ENCODE assay signal across 9 mouse cellular contexts in the genomic region with DNA sequence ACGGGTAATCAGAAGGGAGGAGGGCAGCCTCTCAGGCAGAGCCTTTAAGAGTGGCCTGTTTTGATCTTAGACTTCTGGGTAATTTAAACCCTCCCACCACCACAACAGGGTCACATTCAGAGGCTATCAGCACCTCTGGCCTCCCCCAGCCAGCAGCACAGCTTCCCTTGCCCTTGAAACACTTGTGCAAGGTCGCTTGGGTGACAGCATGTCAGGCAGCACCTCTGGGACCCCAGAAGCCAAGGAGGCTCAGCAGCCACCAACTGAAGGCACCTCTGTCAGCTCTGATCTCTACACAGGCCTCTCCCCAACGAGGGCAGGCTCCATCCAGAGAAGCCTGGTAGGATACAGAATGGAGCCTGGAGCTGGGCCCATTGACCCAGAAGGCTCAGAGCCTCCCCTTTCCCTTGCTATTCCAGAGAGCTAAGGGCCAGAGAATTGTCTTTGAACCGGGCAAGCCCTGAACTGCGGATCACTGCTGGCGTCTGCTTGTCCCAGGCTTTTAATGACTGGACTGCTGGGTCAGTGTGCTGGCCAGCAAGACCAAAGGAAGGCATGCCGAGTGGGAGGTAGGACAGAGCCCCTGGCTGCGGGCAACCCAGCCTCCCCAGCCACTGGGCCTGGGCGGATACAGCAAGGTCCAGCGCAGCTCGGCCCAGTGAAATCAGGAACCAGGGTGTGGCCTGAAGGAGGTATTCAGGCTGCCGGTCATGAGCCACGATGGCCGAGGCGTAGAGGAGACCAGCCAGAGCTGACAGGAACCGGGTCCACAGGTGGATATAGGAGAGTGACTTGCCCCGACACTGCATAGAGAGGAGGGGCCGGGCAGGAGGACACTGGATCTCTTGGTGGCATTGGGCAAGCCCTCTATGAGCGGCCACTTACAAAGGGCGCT. TPM values are rescaled to one million over a fixed set of nuclear protein-coding genes. Genes with fewer than 3 reads are reported as not detected.
DNase-seq lines count a peak whose midpoint lies in the region; ATAC-seq and TF ChIP-seq lines count a peak whose summit lies in the region.
"Had no signal": no experiment of that assay in that cellular context is flagged by ENCODE, and none has a peak within 500 bp of the region (broad histone marks: within the 10 kb centered on the region; RNA-seq: fewer than 3 reads in every experiment).

No protein-coding gene starts in this region.

- ATAC-seq in hindbrain, embryonic 15.5 days (ENCODE audit: low FRiP score, low read depth) = peak; percentile 17; the same call in 1 of the 2 replicates
- no peak for ATAC-seq in hindbrain, embryonic 12.5 days (ENCODE audit: low FRiP score)
- no peak for ATAC-seq in CD4-positive, CD25-positive, alpha-beta regulatory T cell, adult 4 months

- no peak for DNase-seq in testis, postnatal 14 days (ENCODE audit: low spot score)
- no peak for DNase-seq in limb, embryonic 10.5 days (ENCODE audit: low spot score)
- no peak for DNase-seq in urinary bladder, adult 18-20 months (ENCODE audit: low spot score in 2 of 2)

- H3K9me3 ChIP-seq in hindbrain, embryonic 15.5 days = no peaks in the 10 kb centered on the region
- H3K9me3 ChIP-seq in hindbrain, embryonic 12.5 days (replicated peaks) = no peaks in the 10 kb centered on the region
- no peaks in the 10 kb centered on the region for H3K9me3 ChIP-seq in limb, embryonic 10.5 days (replicated peaks)
- H3K9me3 ChIP-seq: liver, embryonic 15.5 days; neural tube, embryonic 12.5 days had no signal

- peak overlapping the region; percentile 14 for H3K4me2 ChIP-seq in hindbrain, embryonic 15.5 days
- no peak overlapping the region for H3K4me2 ChIP-seq in hindbrain, embryonic 12.5 days (replicated peaks)
- H3K4me2 ChIP-seq: liver, embryonic 15.5 days; neural tube, embryonic 12.5 days had no signal

- no peaks in the 10 kb centered on the region for H3K27me3 ChIP-seq in hindbrain, embryonic 15.5 days
- no peaks in the 10 kb centered on the region for H3K27me3 ChIP-seq in hindbrain, embryonic 12.5 days
- H3K27me3 ChIP-seq in testis, adult 2 months (ENCODE audit: control insufficient read depth, insufficient read depth, low read length) = no peaks in the 10 kb centered on the region
- H3K27me3 ChIP-seq in limb, embryonic 10.5 days (ENCODE audit: low read depth, poor library complexity, severe bottlenecking) = no peaks in the 10 kb centered on the region
- H3K27me3 ChIP-seq: neural tube, embryonic 12.5 days had no signal

- H3K27ac ChIP-seq in hindbrain, embryonic 15.5 days (replicated peaks) = no peak overlapping the region
- no peak overlapping the region for H3K27ac ChIP-seq in hindbrain, embryonic 12.5 days
- no peak overlapping the region for H3K27ac ChIP-seq in testis, adult 2 months (ENCODE audit: control insufficient read depth, insufficient read depth, low read depth, low read length)
- H3K27ac ChIP-seq in limb, embryonic 10.5 days = peak overlapping the region; percentile 66
- H3K27ac ChIP-seq: liver, embryonic 15.5 days; neural tube, embryonic 12.5 days had no signal

- H3K4me1 ChIP-seq in hindbrain, embryonic 15.5 days (replicated peaks) = no peaks in the 10 kb centered on the region
- no peaks in the 10 kb centered on the region for H3K4me1 ChIP-seq in hindbrain, embryonic 12.5 days
- H3K4me1 ChIP-seq in testis, adult 2 months (ENCODE audit: control insufficient read depth, insufficient read depth, low read length) = peaks cover 17% of the 10 kb centered on the region
- H3K4me1 ChIP-seq in limb, embryonic 10.5 days = peaks cover 17% of the 10 kb centered on the region

- no peak overlapping the region for H3K9ac ChIP-seq in hindbrain, embryonic 15.5 days
- H3K9ac ChIP-seq in hindbrain, embryonic 12.5 days = no peak overlapping the region
- H3K9ac ChIP-seq: liver, embryonic 15.5 days; neural tube, embryonic 12.5 days had no signal

- 73% methylated on average over 20 of the region's 20 CpGs for WGBS in hindbrain, embryonic 15.5 days
- 67% methylated on average over 20 of the region's 20 CpGs for whole genome bisulfite sequencing in hindbrain, embryonic 12.5 days
- 48% methylated on average over 20 of the region's 20 CpGs for WGBS in limb, embryonic 10.5 days

- TF ChIP-seq CTCF in testis, adult 2 months (IDR thresholded peaks at IDR 0.05; ENCODE audit: control insufficient read depth, insufficient read depth, insufficient replicate concordance, low read depth, low read length) = no peak

- H3K36me3 ChIP-seq in hindbrain, embryonic 15.5 days = peaks cover 16% of the 10 kb centered on the region
- peaks cover 35% of the 10 kb centered on the region for H3K36me3 ChIP-seq in hindbrain, embryonic 12.5 days
- H3K36me3 ChIP-seq in testis, adult 2 months (ENCODE audit: control insufficient read depth, insufficient read depth, low read length) = no peaks in the 10 kb centered on the region
- peaks cover 12% of the 10 kb centered on the region for H3K36me3 ChIP-seq in limb, embryonic 10.5 days
- H3K36me3 ChIP-seq: liver, embryonic 15.5 days had no signal

- H3K4me3 ChIP-seq in hindbrain, embryonic 15.5 days = no peak overlapping the region
- H3K4me3 ChIP-seq in hindbrain, embryonic 12.5 days = no peak overlapping the region
- H3K4me3 ChIP-seq in testis, adult 2 months (ENCODE audit: control insufficient read depth, low read depth, low read length) = peak overlapping the region; percentile 34
- peak overlapping the region; percentile 11 for H3K4me3 ChIP-seq in limb, embryonic 10.5 days
- H3K4me3 ChIP-seq: liver, embryonic 15.5 days; neural tube, embryonic 12.5 days had no signal

- TF ChIP-seq POLR2A in testis, adult 2 months (IDR thresholded peaks at IDR 0.05; ENCODE audit: control insufficient read depth, low read depth, low read length) = no peak

RNA-seq across cellular contexts. Expression of gene Tmem44, which starts 10.3 kb away (rescaled TPM):
- 67.9 and 72.6 TPM in 2 replicates for polyA plus RNA-seq in hindbrain, embryonic 15.5 days (2015; fragmentation: Nextera tagmentation; extraction: Ambion mirVana)
- 58.7 and 60.2 TPM in 2 replicates for polyA plus RNA-seq in hindbrain, embryonic 12.5 days (2016; fragmentation: Nextera tagmentation; extraction: Ambion mirVana)
- polyA plus RNA-seq in testis, adult 2 months (2012; rRNA removed) = 1.2 and 1.7 TPM in 2 replicates
- 18.9 and 21.6 TPM in 2 replicates for polyA plus RNA-seq in limb, embryonic 10.5 days (2016; fragmentation: Nextera tagmentation; extraction: Ambion mirVana)
- polyA plus RNA-seq in CD4-positive, CD25-positive, alpha-beta regulatory T cell, adult 4 months (2017; shearing (Covaris generic)) = under 1 TPM in 1 of 2 experiments, not detected in 1; 0.70 TPM

RNA-seq across cellular contexts. Expression of gene Lsg1, which starts 47.0 kb away (rescaled TPM):
- 45.5 and 45.7 TPM in 2 replicates for polyA plus RNA-seq in hindbrain, embryonic 15.5 days (2015; fragmentation: Nextera tagmentation; extraction: Ambion mirVana)
- 69.4 and 75.7 TPM in 2 replicates for polyA plus RNA-seq in hindbrain, embryonic 12.5 days (2016; fragmentation: Nextera tagmentation; extraction: Ambion mirVana)
- 11.2 and 11.9 TPM in 2 replicates for polyA plus RNA-seq in testis, adult 2 months (2012; rRNA removed)
- 84.5 and 88.0 TPM in 2 replicates for polyA plus RNA-seq in limb, embryonic 10.5 days (2016; fragmentation: Nextera tagmentation; extraction: Ambion mirVana)
- 10 to 100 TPM; 62.1 to 88.6 TPM for polyA plus RNA-seq in CD4-positive, CD25-positive, alpha-beta regulatory T cell, adult 4 months (2017; shearing (Covaris generic))

RNA-seq across cellular contexts. Expression of gene Fam43a, which starts 59.2 kb away (rescaled TPM):
- polyA plus RNA-seq in hindbrain, embryonic 15.5 days (2015; fragmentation: Nextera tagmentation; extraction: Ambion mirVana) = 19.6 and 21.6 TPM in 2 replicates
- polyA plus RNA-seq in hindbrain, embryonic 12.5 days (2016; fragmentation: Nextera tagmentation; extraction: Ambion mirVana) = 17.5 and 17.6 TPM in 2 replicates
- polyA plus RNA-seq in testis, adult 2 months (2012; rRNA removed) = 0.35 and 0.69 TPM in 2 replicates
- polyA plus RNA-seq in limb, embryonic 10.5 days (2016; fragmentation: Nextera tagmentation; extraction: Ambion mirVana) = 11.0 and 16.9 TPM in 2 replicates
- under 1 TPM in 1 of 2 experiments, not detected in 1; 0.91 TPM for polyA plus RNA-seq in CD4-positive, CD25-positive, alpha-beta regulatory T cell, adult 4 months (2017; shearing (Covaris generic))

Comparison
In these comparisons a context has a peak if more than half of its experiments do, and no peak if none do; other contexts are left out.
1. H3K4me3 ChIP-seq: peak in testis, adult 2 months (single experiment) and limb, embryonic 10.5 days (single experiment); none in hindbrain, embryonic 15.5 days (single experiment) and hindbrain, embryonic 12.5 days (single experiment).